17 mouse cellular contexts compared by ENCODE assay signal in genomic region chr3:138804104-138805048, GRCm38 (mm10).
A peak's percentile ranks its signal among the peaks of the same experiment; 100 is the strongest.
DNase-seq lines count a peak whose midpoint lies in the region; ATAC-seq and TF ChIP-seq lines count a peak whose summit lies in the region.
"Had no signal": no experiment of that assay in that cellular context is flagged by ENCODE, and none has a peak within 500 bp of the region (broad histone marks: within the 10 kb centered on the region; RNA-seq: fewer than 3 reads in every experiment).

No protein-coding gene starts in this region.

- H3K4me3 ChIP-seq in hindbrain, embryonic 13.5 days, result no peak overlapping the region
- H3K4me3 ChIP-seq in hindbrain, embryonic 12.5 days, result no peak overlapping the region
- H3K4me3 ChIP-seq in MEL (ENCODE audit: control insufficient read depth in 1 of 2, insufficient read depth in 1 of 2, low read depth in 2 of 2, low read length in 2 of 2), result no peak overlapping the region
- no peak overlapping the region for H3K4me3 ChIP-seq in forebrain, embryonic 15.5 days
- H3K4me3 ChIP-seq in lung, postnatal 0 days (ENCODE audit: low read depth, low read length), result no peak overlapping the region
- H3K4me3 ChIP-seq: embryonic facial prominence, embryonic 15.5 days; heart, embryonic 15.5 days; limb, embryonic 12.5 days had no signal

- TF ChIP-seq EP300 in MEL (IDR thresholded peaks at IDR 0.05; ENCODE audit: low read depth in 1 of 2, low read length in 2 of 2), result no peak
- no peak for TF ChIP-seq EP300 in lung, postnatal 0 days (IDR thresholded peaks at IDR 0.05)

- no peak for TF ChIP-seq CTCF in MEL (IDR thresholded peaks at IDR 0.05 in 2 of 3, conservative IDR thresholded peaks at IDR 0.05 in 1 of 3; ENCODE audit: control insufficient read depth in 1 of 3, insufficient read depth in 1 of 3, low read depth in 2 of 3, low read length in 3 of 3, poor library complexity in 1 of 3, severe bottlenecking in 1 of 3)
- TF ChIP-seq CTCF in lung, postnatal 0 days (IDR thresholded peaks at IDR 0.05), result no peak

- no peaks in the 10 kb centered on the region for H3K27me3 ChIP-seq in hindbrain, embryonic 13.5 days
- H3K27me3 ChIP-seq in hindbrain, embryonic 12.5 days, result no peaks in the 10 kb centered on the region
- no peaks in the 10 kb centered on the region for H3K27me3 ChIP-seq in MEL (ENCODE audit: control insufficient read depth in 1 of 2, insufficient read depth in 2 of 2, low read length in 2 of 2)
- no peaks in the 10 kb centered on the region for H3K27me3 ChIP-seq in forebrain, embryonic 15.5 days
- H3K27me3 ChIP-seq in lung, postnatal 0 days (replicated peaks; ENCODE audit: insufficient read depth, low read length), result no peaks in the 10 kb centered on the region
- H3K27me3 ChIP-seq: embryonic facial prominence, embryonic 15.5 days; heart, embryonic 15.5 days; limb, embryonic 12.5 days; Patski had no signal

- WGBS in hindbrain, embryonic 13.5 days, result 72% methylated on average over 11 of the region's 11 CpGs
- 77% methylated on average over 11 of the region's 11 CpGs for WGBS in hindbrain, embryonic 12.5 days
- 67% methylated on average over 11 of the region's 11 CpGs for WGBS in forebrain, embryonic 15.5 days
- WGBS in lung, postnatal 0 days, result 69% methylated on average over 11 of the region's 11 CpGs

- no peak for TF ChIP-seq RAD21 in MEL (IDR thresholded peaks at IDR 0.05; ENCODE audit: low read depth, low read length)

- peaks cover 59% of the 10 kb centered on the region for H3K4me1 ChIP-seq in hindbrain, embryonic 13.5 days (replicated peaks)
- H3K4me1 ChIP-seq in hindbrain, embryonic 12.5 days, result peaks cover 45% of the 10 kb centered on the region
- H3K4me1 ChIP-seq in MEL (ENCODE audit: control insufficient read depth in 1 of 2, insufficient read depth in 2 of 2, low read length in 2 of 2), result peaks cover 0 to 3% of the 10 kb centered on the region in 2 experiments; a peak in 3 of 4 replicates
- peaks cover 61% of the 10 kb centered on the region for H3K4me1 ChIP-seq in forebrain, embryonic 15.5 days
- peaks cover 20% of the 10 kb centered on the region; the same call in 1 of the 2 replicates for H3K4me1 ChIP-seq in lung, postnatal 0 days (ENCODE audit: insufficient read depth, low read depth, low read length)

- DNase-seq in 3T3-L1 (ENCODE audit: low read depth, low spot score) (peak; percentile 81), MEL (ENCODE audit: low read depth, low spot score) (peak; percentile 30)
- DNase-seq in lung, postnatal 0 days (ENCODE audit: low spot score), result no peak
- DNase-seq: kidney, adult 2 months; kidney, postnatal 4 days; lung, postnatal 10 days; right cerebral cortex, postnatal 25 days had no signal

- no peak overlapping the region for H3K9ac ChIP-seq in hindbrain, embryonic 13.5 days
- no peak overlapping the region for H3K9ac ChIP-seq in hindbrain, embryonic 12.5 days
- H3K9ac ChIP-seq in MEL (ENCODE audit: control insufficient read depth, low read depth, low read length, poor library complexity, severe bottlenecking), result no peak overlapping the region
- H3K9ac ChIP-seq in forebrain, embryonic 15.5 days (replicated peaks), result 0 out of 2 replicates have a peak overlapping the region, but pooled peaks have one; percentile 2
- no peak overlapping the region for H3K9ac ChIP-seq in lung, postnatal 0 days (replicated peaks; ENCODE audit: low read depth)
- H3K9ac ChIP-seq: embryonic facial prominence, embryonic 15.5 days; heart, embryonic 15.5 days; limb, embryonic 12.5 days; liver, embryonic 14.5 days had no signal

- TF ChIP-seq POLR2A in MEL (IDR thresholded peaks at IDR 0.05; ENCODE audit: control insufficient read depth in 1 of 2, insufficient read depth in 1 of 2, low read depth in 1 of 2, low read length in 2 of 2, poor library complexity in 1 of 2), result no peak

- no peak for ATAC-seq in hindbrain, embryonic 13.5 days (ENCODE audit: low FRiP score)
- no peak for ATAC-seq in hindbrain, embryonic 12.5 days (ENCODE audit: low FRiP score)
- no peak for ATAC-seq in forebrain, embryonic 15.5 days (replicated peaks)
- ATAC-seq in inflammation-experienced regulatory T-cells, adult 6 months, result no peak
- ATAC-seq in lung, postnatal 0 days, result no peak
- ATAC-seq: CD4-positive, CD25-positive, alpha-beta regulatory T cell, adult 4 months; Patski had no signal

- no peak overlapping the region for H3K4me2 ChIP-seq in hindbrain, embryonic 13.5 days
- no peak overlapping the region for H3K4me2 ChIP-seq in hindbrain, embryonic 12.5 days (replicated peaks)
- no peak overlapping the region for H3K4me2 ChIP-seq in forebrain, embryonic 15.5 days (replicated peaks)
- H3K4me2 ChIP-seq in lung, postnatal 0 days (replicated peaks; ENCODE audit: low read depth, low read length), result no peak overlapping the region
- H3K4me2 ChIP-seq: embryonic facial prominence, embryonic 15.5 days; heart, embryonic 15.5 days; limb, embryonic 12.5 days had no signal

- H3K79me2 ChIP-seq in MEL (ENCODE audit: control insufficient read depth, insufficient read depth, low read length, poor library complexity), result peaks cover 8% of the 10 kb centered on the region; the same call in 1 of the 2 replicates

- peak overlapping the region; percentile 92; the same call in 1 of the 2 replicates for H3K27ac ChIP-seq in hindbrain, embryonic 13.5 days
- H3K27ac ChIP-seq in hindbrain, embryonic 12.5 days, result no peak overlapping the region
- H3K27ac ChIP-seq in MEL (ENCODE audit: control insufficient read depth, low read depth, low read length), result no peak overlapping the region
- H3K27ac ChIP-seq in forebrain, embryonic 15.5 days (replicated peaks), result peak overlapping the region; percentile 86
- H3K27ac ChIP-seq in lung, postnatal 0 days (ENCODE audit: low read length), result no peak overlapping the region
- H3K27ac ChIP-seq: embryonic facial prominence, embryonic 15.5 days; heart, embryonic 15.5 days; limb, embryonic 12.5 days; liver, embryonic 14.5 days had no signal

- no peaks in the 10 kb centered on the region for H3K9me3 ChIP-seq in hindbrain, embryonic 13.5 days
- no peaks in the 10 kb centered on the region for H3K9me3 ChIP-seq in hindbrain, embryonic 12.5 days (replicated peaks)
- no peaks in the 10 kb centered on the region for H3K9me3 ChIP-seq in MEL (replicated peaks; ENCODE audit: insufficient read depth, low read length)
- H3K9me3 ChIP-seq in forebrain, embryonic 15.5 days, result no peaks in the 10 kb centered on the region
- no peaks in the 10 kb centered on the region for H3K9me3 ChIP-seq in lung, postnatal 0 days (ENCODE audit: low read length)
- H3K9me3 ChIP-seq: embryonic facial prominence, embryonic 15.5 days; heart, embryonic 15.5 days; limb, embryonic 12.5 days had no signal

- no peaks in the 10 kb centered on the region for H3K36me3 ChIP-seq in hindbrain, embryonic 13.5 days
- H3K36me3 ChIP-seq in hindbrain, embryonic 12.5 days, result no peaks in the 10 kb centered on the region
- H3K36me3 ChIP-seq in MEL (ENCODE audit: control insufficient read depth in 1 of 2, insufficient read depth in 2 of 2, low read length in 2 of 2), result no peaks in the 10 kb centered on the region
- H3K36me3 ChIP-seq in forebrain, embryonic 15.5 days, result no peaks in the 10 kb centered on the region
- H3K36me3 ChIP-seq in lung, postnatal 0 days (ENCODE audit: insufficient read depth, low read length), result no peaks in the 10 kb centered on the region
- H3K36me3 ChIP-seq: embryonic facial prominence, embryonic 15.5 days; heart, embryonic 15.5 days; limb, embryonic 12.5 days had no signal

TF ChIP-seq in MEL, 35 proteins besides CTCF, POLR2A, EP300 and RAD21:
- TF ChIP-seq ZC3H11A (IDR thresholded peaks at IDR 0.05; ENCODE audit: low read depth, low read length) (no peak), ZNF384 (IDR thresholded peaks at IDR 0.05; ENCODE audit: low read depth, low read length) (peak; percentile 80), KAT2A (conservative IDR thresholded peaks at IDR 0.05; ENCODE audit: low read depth, low read length) (no peak)

Comparison
In these comparisons a context has a peak if more than half of its experiments do, and no peak if none do; other contexts are left out.
1. H3K27ac ChIP-seq: peak in hindbrain, embryonic 13.5 days (single experiment) and forebrain, embryonic 15.5 days (single experiment); none in hindbrain, embryonic 12.5 days (single experiment), MEL (single experiment) and lung, postnatal 0 days (single experiment).